Mouse (Mus musculus) inflammation-experienced regulatory T-cells (primary cell): Measurements from ENCODE around the gene Olfr877. TPM values are rescaled to one million over a fixed set of nuclear protein-coding genes. Genes with fewer than 3 reads are reported as not detected.

ENCODE experiments used
- polyA plus RNA-seq, 2 experiments: library from polyadenylated mRNA; unstranded; fragments of 100-300 nt; shearing (Covaris generic); gene quantifications; one replicate each; pipeline ENCODE4 v1.2.1; 2017

Gene Olfr877
- under 1 TPM; 0.13 to 0.89 TPM for polyA plus RNA-seq

GRCm38 (mm10) chr9:37853969-37854368, at the start of gene Olfr877:
Gene Olfr877, plus strand, starts transcription at chr9:37854269.

GRCm38 (mm10) chr9:37896661-37897060, 42.6 kb downstream of the Olfr877 start, which contains the start of gene Olfr145:
Gene Olfr145, plus strand, starts transcription at chr9:37896724.

Other genes starting within 250 kb of the Olfr877 start
- 1 to 10 TPM in 1 of 2 experiments, under 1 TPM in 1; 0.86 to 1.3 TPM for gene Spa17, start 240.5 kb upstream of the Olfr877 start, polyA plus RNA-seq
- gene Tbrg1, start 197.0 kb upstream of the Olfr877 start, polyA plus RNA-seq = 100 to 1,000 TPM; 162 to 186 TPM
- under 1 TPM; 0.22 to 0.43 TPM for gene Panx3, start 185.0 kb upstream of the Olfr877 start, polyA plus RNA-seq
- 1 to 10 TPM in 1 of 2 experiments, under 1 TPM in 1; 0.07 to 2.7 TPM for gene Olfr160, start 138.0 kb upstream of the Olfr877 start, polyA plus RNA-seq
- gene Olfr874, start 109.2 kb upstream of the Olfr877 start, polyA plus RNA-seq = not detected
- not detected for gene Olfr875, start 82.4 kb upstream of the Olfr877 start, polyA plus RNA-seq
- 1 to 10 TPM in 1 of 2 experiments, under 1 TPM in 1; 0.17 to 1.7 TPM for gene Olfr876, start 51.2 kb upstream of the Olfr877 start, polyA plus RNA-seq
- under 1 TPM in 1 of 2 experiments, not detected in 1; 0.76 TPM for gene Olfr145, start 42.5 kb downstream of the Olfr877 start, polyA plus RNA-seq
- 1 to 10 TPM in 1 of 2 experiments, under 1 TPM in 1; 0.12 to 1.7 TPM for gene Olfr878, start 63.6 kb downstream of the Olfr877 start, polyA plus RNA-seq
- under 1 TPM; 0.40 to 0.48 TPM for gene Olfr881, start 137.6 kb downstream of the Olfr877 start, polyA plus RNA-seq
- not detected for gene Olfr883, start 171.5 kb downstream of the Olfr877 start, polyA plus RNA-seq
- gene Olfr884, start 192.3 kb downstream of the Olfr877 start, polyA plus RNA-seq = not detected
- gene Olfr885, start 207.1 kb downstream of the Olfr877 start, polyA plus RNA-seq = not detected
- gene Olfr887, start 229.8 kb downstream of the Olfr877 start, polyA plus RNA-seq = under 1 TPM; 0.05 to 0.07 TPM